Mouse (Mus musculus) liver, adult 2 months (tissue): Measurements from ENCODE around the gene Nkain2.

Experiments used
- CTCF ChIP-seq: fragments of 200-500 bp; IDR thresholded peaks from 2 replicates; pipeline ENCODE4 v1.5.1; 2011; ENCODE audit warnings: low read depth, low read length, control low read depth
- POLR2A ChIP-seq: fragments of 200-500 bp; IDR thresholded peaks from 2 replicates; pipeline ENCODE4 v1.6.1; 2011; ENCODE audit warnings: low read length, control low read depth; ENCODE audit not compliant: insufficient read depth; ENCODE audit errors: extremely low read depth

DNA sequence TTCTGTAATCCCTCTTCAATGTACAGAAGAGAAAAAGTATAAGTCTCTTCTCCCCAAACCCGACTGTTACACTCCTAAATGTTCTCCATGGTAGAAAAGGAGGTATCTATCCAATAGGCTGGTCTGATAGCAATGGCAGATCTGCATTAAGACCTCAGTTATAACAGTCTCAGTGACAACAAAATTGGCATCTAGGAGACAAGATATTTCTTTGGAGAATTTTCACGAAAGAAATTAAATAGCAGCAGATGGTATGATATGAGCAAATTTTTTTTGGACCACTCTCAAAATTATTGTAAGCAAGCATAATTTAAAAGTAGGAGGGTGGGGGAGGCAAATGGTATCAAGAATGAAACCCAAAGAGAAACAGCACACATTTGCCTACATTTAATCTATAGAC lies 94.0 kb downstream of the Nkain2 start:
- TF ChIP-seq CTCF = no peak
- TF ChIP-seq POLR2A = no peak
